Mouse (Mus musculus): ENCODE measurements around the gene Meis3. TPM values are rescaled to one million over a fixed set of nuclear protein-coding genes. Genes with fewer than 3 reads are reported as not detected.

The Meis3 gene
- total RNA-seq, 2 experiments from 2014 or later = 39.8 to 42.6 TPM

DNA sequence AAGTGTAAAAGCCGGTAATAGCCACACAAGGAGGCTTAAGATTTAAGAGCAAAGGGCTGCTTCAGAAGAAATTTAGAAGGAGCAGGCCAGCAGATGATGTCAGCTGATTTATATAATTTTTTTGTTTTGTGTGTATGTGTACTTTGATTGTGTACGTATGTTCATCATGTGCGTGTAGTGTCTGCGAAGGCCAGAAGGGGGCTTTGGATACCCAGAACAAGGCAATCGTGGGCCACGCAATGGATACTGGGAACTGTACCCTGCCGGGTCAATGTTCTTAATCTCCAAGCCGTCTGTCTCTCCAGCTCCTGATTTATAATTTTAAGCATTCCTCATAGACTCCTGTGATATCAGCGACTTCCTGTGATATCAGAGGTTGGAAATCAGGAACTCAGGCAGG lies 13.6 kb upstream of the Meis3 start:
- H3K27ac ChIP-seq = no peak overlapping the region
- H3K4me3 ChIP-seq = no peak overlapping the region
- TF ChIP-seq CTCF (IDR thresholded peaks at IDR 0.05) = peak; percentile 21
- no peak for DNase-seq (ENCODE audit: extremely low spot score in 1 of 2, low spot score in 2 of 2)
- intact Hi-C loops (cut with DNase I) = no loop called here

DNA sequence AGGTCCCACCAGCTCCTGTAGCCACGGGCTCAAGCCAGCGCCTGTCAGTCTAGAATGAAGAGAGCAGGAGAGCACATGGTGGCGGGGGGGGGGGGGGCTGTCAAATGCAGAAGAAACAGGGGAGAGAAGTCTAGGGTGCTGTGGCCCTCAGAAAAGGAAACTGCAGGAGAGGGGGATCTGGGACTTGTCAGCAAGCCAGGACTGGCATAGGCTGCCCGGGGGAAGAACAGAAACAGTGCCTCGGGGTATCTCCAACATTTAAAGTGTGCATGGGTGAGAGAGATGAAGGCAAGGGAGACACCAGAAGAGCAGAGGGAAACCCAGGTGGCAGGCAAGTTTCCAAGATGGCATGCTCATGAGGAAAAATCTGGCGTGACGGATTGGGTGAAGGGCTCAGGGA lies 12.9 kb upstream of the Meis3 start:
- TF ChIP-seq CTCF (IDR thresholded peaks at IDR 0.05) = no peak
- intact Hi-C loops (cut with DNase I) = no loop called here
- Histone ChIP-seq H3K4me3 (no peak overlapping the region), H3K27ac (no peak overlapping the region)
- no peak for DNase-seq (ENCODE audit: extremely low spot score in 1 of 2, low spot score in 2 of 2)

DNA sequence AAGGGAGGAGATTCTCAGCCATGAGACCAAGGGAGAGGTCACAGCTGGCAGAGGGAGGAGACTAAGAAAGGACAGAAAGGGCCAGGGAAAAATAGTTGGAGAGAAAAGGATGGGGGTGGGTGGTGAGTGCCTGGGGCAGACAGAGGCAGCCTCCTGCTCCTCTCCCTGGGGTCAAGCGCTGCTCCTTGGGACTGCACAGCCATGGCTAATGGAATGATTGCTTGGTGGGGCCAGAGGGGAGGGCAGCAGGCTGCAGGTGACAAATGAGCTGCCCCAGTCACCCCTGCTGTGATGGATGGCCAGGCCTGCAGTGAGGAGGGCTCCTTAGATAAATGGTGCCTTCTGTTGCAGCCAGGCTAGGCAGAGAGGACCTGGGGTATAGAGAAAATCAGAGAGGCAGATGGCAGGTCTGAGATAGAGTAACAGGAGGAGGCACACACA lies 2.7 kb upstream of the Meis3 start:
- no peak for DNase-seq (ENCODE audit: extremely low spot score in 1 of 2, low spot score in 2 of 2)
- H3K4me3 ChIP-seq = no peak overlapping the region
- intact Hi-C loops (cut with DNase I) = no loop called here
- TF ChIP-seq CTCF (IDR thresholded peaks at IDR 0.05) = no peak
- H3K27ac ChIP-seq = no peak overlapping the region

DNA sequence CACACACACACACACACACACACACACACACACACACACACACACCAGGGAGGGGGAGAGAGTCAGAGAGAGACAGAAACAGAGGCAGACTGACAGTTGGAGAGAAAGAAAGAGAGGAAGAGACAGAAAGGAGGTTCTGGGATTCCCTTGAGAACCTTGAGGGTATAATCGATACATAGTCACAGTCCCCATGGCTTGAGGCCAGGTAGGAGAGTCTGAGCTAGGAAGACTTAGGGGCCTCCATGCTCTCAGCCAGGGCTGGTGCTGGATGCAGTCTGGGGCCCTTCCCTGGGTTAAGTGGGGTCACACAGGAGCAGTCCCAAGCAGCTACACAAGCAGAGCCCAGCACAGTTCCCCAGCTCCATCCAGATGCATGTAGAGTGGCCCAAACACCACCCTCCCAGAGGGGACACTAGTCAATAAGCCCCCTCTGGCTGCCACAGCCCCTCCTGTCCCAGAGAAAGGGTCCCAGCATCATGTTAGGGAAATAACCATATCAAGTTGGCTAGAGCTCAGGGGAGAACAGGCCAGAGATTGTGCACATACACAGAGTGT lies 2.2 kb upstream of the Meis3 start:
- DNase-seq (ENCODE audit: extremely low spot score in 1 of 2, low spot score in 2 of 2) = no peak
- Histone ChIP-seq H3K4me3 (no peak overlapping the region), H3K27ac (no peak overlapping the region)
- no peak for TF ChIP-seq CTCF (IDR thresholded peaks at IDR 0.05)
- intact Hi-C loops (cut with DNase I) = no loop called here

DNA sequence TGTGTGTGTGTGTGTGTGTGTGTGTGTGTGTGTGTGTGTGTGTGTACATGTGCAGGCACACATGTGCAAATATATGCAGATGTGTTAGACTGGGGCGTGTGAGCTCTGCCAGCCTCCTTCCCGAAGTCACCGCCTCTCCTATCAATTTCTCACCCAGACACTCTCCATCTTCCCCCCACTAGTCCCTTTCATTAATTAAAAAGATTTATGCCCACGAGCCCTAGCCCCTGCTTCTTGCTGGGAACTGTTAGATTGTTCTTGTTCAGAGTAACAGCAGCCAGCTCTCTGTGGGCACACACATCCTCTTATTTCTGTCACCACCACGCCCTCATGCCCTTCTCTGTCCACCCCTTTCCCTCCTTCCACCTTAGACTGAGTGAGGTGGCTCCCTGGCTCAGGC lies 1.7 kb upstream of the Meis3 start:
- no peak for TF ChIP-seq CTCF (IDR thresholded peaks at IDR 0.05)
- Histone ChIP-seq H3K27ac (no peak overlapping the region), H3K4me3 (no peak overlapping the region)
- DNase-seq (ENCODE audit: extremely low spot score in 1 of 2, low spot score in 2 of 2) = no peak
- intact Hi-C loops (cut with DNase I) = no loop called here

DNA sequence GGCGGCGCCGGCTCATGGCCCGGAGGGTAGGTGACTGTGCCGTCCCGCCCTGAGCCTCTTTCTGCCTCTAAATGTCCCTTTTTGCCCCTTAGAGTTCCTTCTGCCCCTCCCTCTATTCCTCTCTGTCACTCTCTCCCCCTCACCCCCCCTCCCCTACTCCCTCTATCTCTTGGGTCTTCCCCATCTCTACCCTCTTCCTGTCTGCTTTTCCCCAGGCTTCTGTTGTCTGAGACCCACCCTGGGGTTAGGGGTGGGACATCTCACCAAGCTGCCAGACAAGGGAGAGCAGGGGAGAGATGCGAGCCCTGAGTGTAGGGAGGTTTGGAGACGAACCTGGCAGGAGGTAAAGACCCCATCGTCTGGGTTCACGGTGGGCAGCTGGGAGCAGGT lies 647 bp downstream of the Meis3 start:
- TF ChIP-seq CTCF (IDR thresholded peaks at IDR 0.05) = no peak
- DNase-seq (ENCODE audit: extremely low spot score in 1 of 2, low spot score in 2 of 2) = no peak
- intact Hi-C loops (cut with DNase I) = no loop called here
- H3K27ac ChIP-seq = peak overlapping the region; percentile 70
- H3K4me3 ChIP-seq = peak overlapping the region; percentile 74

DNA sequence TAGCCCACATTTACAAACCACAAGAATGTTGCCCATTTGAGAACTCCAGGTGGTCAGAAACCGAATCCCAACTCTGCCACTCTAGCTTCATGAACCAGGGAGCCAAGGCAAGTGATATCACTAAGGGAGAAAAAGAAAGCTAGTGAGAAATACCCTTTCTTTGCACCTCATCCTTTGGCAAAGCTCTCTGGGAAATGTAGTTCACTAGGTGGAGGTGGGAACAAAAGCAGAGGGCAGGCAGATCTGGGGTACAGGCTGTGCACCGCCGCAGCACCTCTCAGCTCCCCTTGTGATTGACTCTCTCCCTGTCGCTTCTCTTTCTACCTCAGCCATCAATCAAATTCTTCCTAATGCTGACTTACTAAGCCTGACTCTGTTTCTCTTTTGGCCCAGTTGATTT lies 3.2 kb downstream of the Meis3 start:
- Histone ChIP-seq H3K27ac (no peak overlapping the region), H3K4me3 (no peak overlapping the region)
- DNase-seq (ENCODE audit: extremely low spot score in 1 of 2, low spot score in 2 of 2) = no peak
- intact Hi-C loops (cut with DNase I) = no loop called here
- no peak for TF ChIP-seq CTCF (IDR thresholded peaks at IDR 0.05)

DNA sequence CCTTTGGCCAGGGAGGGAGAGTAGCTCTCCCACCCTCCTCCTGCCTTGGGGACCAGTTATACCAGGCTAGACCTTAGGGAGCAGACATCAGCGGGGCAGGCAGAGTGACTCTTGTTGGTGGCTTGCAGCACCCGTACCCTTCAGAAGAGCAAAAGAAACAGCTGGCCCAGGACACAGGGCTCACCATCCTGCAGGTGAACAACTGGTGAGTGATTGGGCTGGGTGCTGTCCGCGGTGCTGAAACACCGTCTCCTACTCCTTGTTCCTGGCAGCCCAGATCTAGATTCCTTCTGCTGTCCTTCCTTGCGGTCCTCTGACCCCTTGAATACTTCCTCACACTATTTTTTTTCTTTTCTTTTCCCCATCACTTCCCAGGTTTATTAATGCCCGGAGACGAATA lies 8.8 kb downstream of the Meis3 start:
- Histone ChIP-seq H3K4me3 (no peak overlapping the region), H3K27ac (no peak overlapping the region)
- intact Hi-C loops (cut with DNase I) = no loop called here
- no peak for TF ChIP-seq CTCF (IDR thresholded peaks at IDR 0.05)
- DNase-seq (ENCODE audit: extremely low spot score in 1 of 2, low spot score in 2 of 2) = no peak

DNA sequence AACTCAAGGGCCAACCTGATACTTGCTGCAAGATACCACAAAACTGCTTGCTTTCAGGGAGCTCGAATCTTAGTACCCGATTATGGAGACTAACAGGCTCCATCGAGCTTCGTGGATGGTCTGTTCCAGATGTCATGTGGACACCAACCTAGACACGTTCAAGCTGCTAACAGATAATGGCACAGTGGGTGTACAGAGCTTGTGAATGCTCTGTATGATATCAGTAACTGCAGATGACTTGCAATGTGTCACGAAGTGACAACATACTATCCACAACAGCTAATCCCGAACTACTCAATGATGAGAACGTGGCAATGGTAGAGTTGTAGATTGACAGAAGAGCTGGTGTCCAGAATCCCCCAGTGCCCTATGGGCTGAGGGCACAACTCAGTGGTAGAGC lies 12.6 kb downstream of the Meis3 start:
- Histone ChIP-seq H3K4me3 (no peak overlapping the region), H3K27ac (no peak overlapping the region)
- DNase-seq (ENCODE audit: extremely low spot score in 1 of 2, low spot score in 2 of 2) = no peak
- intact Hi-C loops (cut with DNase I) = no loop called here
- no peak for TF ChIP-seq CTCF (IDR thresholded peaks at IDR 0.05)

DNA sequence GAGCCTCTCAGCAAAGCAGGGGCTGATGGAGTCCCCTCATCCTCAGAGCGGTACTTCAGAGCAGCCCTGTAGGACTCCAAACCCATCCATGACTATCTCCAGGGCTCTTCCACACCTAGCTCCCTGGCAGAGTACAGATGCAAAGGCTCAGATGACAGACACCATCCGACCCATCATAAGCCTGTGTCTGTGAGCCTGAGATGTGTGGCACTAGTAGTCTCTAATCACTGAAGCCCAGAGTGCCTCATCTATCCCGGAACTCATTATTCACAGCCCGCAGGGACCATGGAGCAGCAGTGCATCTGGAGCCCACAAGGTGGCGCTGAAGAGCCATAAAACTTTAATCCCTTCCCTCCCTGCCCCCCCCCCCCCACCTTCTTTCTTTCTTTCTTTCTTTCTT lies 17.4 kb downstream of the Meis3 start:
- intact Hi-C loops (cut with DNase I) = loop anchor here (1.0 to 10.0 kb wide), 2 partner anchors 71 to 182 kb away; no protein-coding TSS in a partner anchor
- DNase-seq (ENCODE audit: extremely low spot score in 1 of 2, low spot score in 2 of 2) = peak; percentile 74 to 80
- H3K4me3 ChIP-seq = no peak overlapping the region
- peak; percentile 67 for TF ChIP-seq CTCF (IDR thresholded peaks at IDR 0.05)
- no peak overlapping the region for H3K27ac ChIP-seq

DNA sequence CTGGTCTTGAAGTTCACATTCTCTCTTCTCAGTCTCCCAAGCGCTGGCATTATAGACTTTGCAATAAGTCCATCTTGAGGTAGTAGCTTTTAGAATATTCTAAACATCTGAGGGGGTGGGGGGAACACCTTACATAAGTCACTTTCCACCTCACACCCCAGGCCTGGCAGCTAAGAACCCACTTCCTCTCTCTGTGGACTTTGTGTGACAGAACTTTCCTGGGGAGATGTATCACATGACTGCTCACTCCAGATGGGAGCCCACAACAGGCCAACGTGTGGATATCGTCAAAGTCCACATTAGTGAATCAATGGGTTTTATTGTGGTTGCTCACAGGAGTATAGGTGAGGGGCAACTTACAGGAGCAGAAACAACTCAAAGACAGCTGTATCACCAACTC lies 18.8 kb downstream of the Meis3 start:
- intact Hi-C loops (cut with DNase I) = loop anchor here (10.0 kb wide), 1 partner anchor 181 kb away; no protein-coding TSS in a partner anchor
- no peak for DNase-seq (ENCODE audit: extremely low spot score in 1 of 2, low spot score in 2 of 2)
- TF ChIP-seq CTCF (IDR thresholded peaks at IDR 0.05) = no peak
- Histone ChIP-seq H3K4me3 (no peak overlapping the region), H3K27ac (no peak overlapping the region)

DNA sequence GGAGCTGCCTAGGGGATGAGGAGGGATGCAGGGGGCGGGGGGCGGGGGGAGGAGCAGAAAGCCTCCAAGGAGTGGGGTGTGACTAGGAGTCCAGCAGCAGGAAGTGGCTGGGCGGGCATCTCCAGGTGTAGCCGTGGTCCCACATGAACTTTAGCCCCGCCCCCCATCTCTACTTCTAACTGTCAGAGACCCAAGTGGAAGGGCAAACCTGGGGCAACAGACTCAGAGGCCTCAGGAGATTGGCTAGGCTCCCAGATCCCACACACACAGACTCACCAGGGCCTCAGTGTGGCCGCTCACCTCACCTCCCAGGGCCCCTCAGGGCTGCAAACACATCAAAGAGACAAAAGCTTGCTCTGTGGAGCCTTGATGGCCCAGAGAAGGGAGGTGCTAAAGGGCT lies 21.7 kb downstream of the Meis3 start:
- no peak overlapping the region for H3K4me3 ChIP-seq
- intact Hi-C loops (cut with DNase I) = loop anchor here (10.0 kb wide), 1 partner anchor 178 kb away; no protein-coding TSS in a partner anchor
- DNase-seq (ENCODE audit: extremely low spot score in 1 of 2, low spot score in 2 of 2) = no peak
- no peak overlapping the region for H3K27ac ChIP-seq
- no peak for TF ChIP-seq CTCF (IDR thresholded peaks at IDR 0.05)

DNA sequence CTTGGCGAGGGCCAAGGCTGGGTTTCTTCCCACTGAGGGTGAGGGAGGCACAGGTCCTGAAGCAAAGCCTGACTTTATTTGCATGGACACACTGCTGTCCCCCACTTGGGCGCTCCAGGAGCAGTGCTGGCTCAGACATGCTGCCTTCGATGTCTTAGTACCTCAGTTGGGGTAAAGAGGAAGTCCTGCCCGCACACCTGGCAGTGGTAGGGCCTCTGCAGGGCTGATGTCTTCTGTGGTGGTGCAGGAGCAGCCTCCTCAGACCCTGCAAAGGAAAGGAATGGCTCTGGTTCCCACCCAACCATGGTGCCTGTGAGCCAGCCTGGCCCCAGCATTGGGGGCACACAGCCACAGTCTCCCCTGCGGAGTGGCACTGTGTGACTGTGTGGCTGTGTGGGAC lies 22.3 kb downstream of the Meis3 start:
- no peak for DNase-seq (ENCODE audit: extremely low spot score in 1 of 2, low spot score in 2 of 2)
- Histone ChIP-seq H3K27ac (no peak overlapping the region), H3K4me3 (no peak overlapping the region)
- no peak for TF ChIP-seq CTCF (IDR thresholded peaks at IDR 0.05)
- intact Hi-C loops (cut with DNase I) = loop anchor here (10.0 kb wide), 1 partner anchor 178 kb away; no protein-coding TSS in a partner anchor
